Mouse (Mus musculus) liver, embryonic 13.5 days (tissue): ENCODE results near the gene Nob1. TPM values are rescaled to one million over a fixed set of nuclear protein-coding genes. Genes with fewer than 3 reads are reported as not detected.

Experiments
- ATAC-seq: fragments of 200-750 bp; cut with Nextera tagmentation; 2 replicates; pipeline ENCODE4 v1.8.0; 2017; ENCODE audit warnings: low read depth, mild to moderate bottlenecking, moderate number of reproducible peaks, moderate library complexity
- DNase-seq: peaks from one replicate; pipeline ENCODE4 v3.0.0; 2022
- H3K27ac ChIP-seq: fragments of 300-500 bp; sonication (generic); 2 replicates; pipeline ENCODE4 v1.5.1; 2015; ENCODE audit warnings: moderate library complexity, mild to moderate bottlenecking, inconsistent platforms
- H3K27me3 ChIP-seq: fragments of 300-500 bp; sonication (generic); 2 replicates; pipeline ENCODE4 v1.6.1; 2015; ENCODE audit warnings: mild to moderate bottlenecking, inconsistent platforms
- H3K36me3 ChIP-seq: fragments of 300-500 bp; sonication (generic); 2 replicates; pipeline ENCODE4 v1.6.1; 2015; ENCODE audit warnings: mild to moderate bottlenecking, inconsistent platforms
- H3K4me1 ChIP-seq: fragments of 300-500 bp; sonication (generic); replicated peaks from 2 replicates; pipeline ENCODE4 v1.6.1; 2015; ENCODE audit warnings: inconsistent platforms
- H3K4me2 ChIP-seq: fragments of 300-500 bp; sonication (generic); 2 replicates; pipeline ENCODE4 v1.6.1; 2015; ENCODE audit warnings: inconsistent platforms, mild to moderate bottlenecking, moderate library complexity
- H3K4me3 ChIP-seq: fragments of 300-500 bp; sonication (generic); replicated peaks from 2 replicates; pipeline ENCODE4 v1.5.1; 2015; ENCODE audit warnings: mild to moderate bottlenecking, inconsistent platforms
- H3K9ac ChIP-seq: fragments of 300-500 bp; sonication (generic); 2 replicates; pipeline ENCODE4 v1.6.1; 2015; ENCODE audit warnings: mild to moderate bottlenecking, inconsistent platforms
- H3K9me3 ChIP-seq: fragments of 300-500 bp; sonication (generic); replicated peaks from 2 replicates; pipeline ENCODE4 v1.6.1; 2016; ENCODE audit warnings: inconsistent platforms
- WGBS: fragments of 180-500 bp; shearing (Covaris S2); methylation state at CpG from one replicate; pipeline ENCODE4 v1.1.7; 2015; ENCODE audit not compliant: insufficient replicate concordance; 5-methylcytosine and 5-hydroxymethylcytosine counted together
- polyA plus RNA-seq: library from polyadenylated mRNA; unstranded; fragments of >200 nt; fragmentation: Nextera tagmentation; extraction: Ambion mirVana; gene quantifications from 2 replicates; pipeline ENCODE4 v1.2.1, GENCODE M21; 2015

The Nob1 gene
- polyA plus RNA-seq, 1 experiment from 2014 or later, result 47.8 TPM

- ATAC-seq (peak; percentile 30; the same call in 1 of the 2 replicates), DNase-seq (no peak)
- Histone ChIP-seq H3K4me3 (no peak overlapping the region), H3K9me3 (no peaks in the 10 kb centered on the region), H3K27ac (no peak overlapping the region), H3K36me3 (no peaks in the 10 kb centered on the region), H3K9ac (no peak overlapping the region), H3K4me1 (peaks cover 11% of the 10 kb centered on the region), H3K4me2 (no peak overlapping the region), H3K27me3 (no peaks in the 10 kb centered on the region; the same call in 1 of the 2 replicates)
- WGBS, result 11% methylated on average over 5 of the region's 5 CpGs
These were observed 38.7 kb downstream of the Nob1 start for GRCm38 (mm10) chr8:107386171-107386570.

GRCm38 (mm10) chr8:107385063-107385462 lies 39.8 kb downstream of the Nob1 start:
- H3K9me3 ChIP-seq, result no peaks in the 10 kb centered on the region
- no peak overlapping the region for H3K4me2 ChIP-seq
- H3K4me3 ChIP-seq, result no peak overlapping the region
- no peaks in the 10 kb centered on the region; the same call in 1 of the 2 replicates for H3K27me3 ChIP-seq
- no peak overlapping the region for H3K9ac ChIP-seq
- H3K4me1 ChIP-seq, result peaks cover 8% of the 10 kb centered on the region
- DNase-seq (no peak), ATAC-seq (no peak)
- WGBS, result 77% methylated on average over 2 of the region's 2 CpGs
- no peak overlapping the region for H3K27ac ChIP-seq
- 0 out of 2 replicates have a peak, but pooled peaks cover under 1% of the 10 kb centered on the region for H3K36me3 ChIP-seq

GRCm38 (mm10) chr8:107384651-107385050 lies 40.2 kb downstream of the Nob1 start:
- Histone ChIP-seq H3K27me3 (no peaks in the 10 kb centered on the region; the same call in 1 of the 2 replicates), H3K9me3 (no peaks in the 10 kb centered on the region), H3K4me1 (peaks cover 8% of the 10 kb centered on the region), H3K4me2 (no peak overlapping the region), H3K4me3 (no peak overlapping the region), H3K27ac (no peak overlapping the region), H3K36me3 (0 out of 2 replicates have a peak, but pooled peaks cover 3% of the 10 kb centered on the region), H3K9ac (no peak overlapping the region)
- ATAC-seq, result no peak
- 57% methylated on average over 5 of the region's 5 CpGs for WGBS
- DNase-seq, result no peak

GRCm38 (mm10) chr8:107382898-107383297 lies 42.0 kb downstream of the Nob1 start:
- 43% methylated on average over 4 of the region's 4 CpGs for WGBS
- Histone ChIP-seq H3K4me1 (peaks cover 8% of the 10 kb centered on the region), H3K9ac (no peak overlapping the region), H3K4me3 (no peak overlapping the region), H3K27me3 (no peaks in the 10 kb centered on the region; the same call in 1 of the 2 replicates), H3K4me2 (no peak overlapping the region), H3K36me3 (0 out of 2 replicates have a peak, but pooled peaks cover 7% of the 10 kb centered on the region), H3K9me3 (no peaks in the 10 kb centered on the region), H3K27ac (no peak overlapping the region)
- ATAC-seq, result peak; percentile 30; the same call in 1 of the 2 replicates
- no peak for DNase-seq

- 79% methylated on average over 4 of the region's 4 CpGs for WGBS
These were observed 43.2 kb downstream of the Nob1 start for GRCm38 (mm10) chr8:107381666-107382065.

GRCm38 (mm10) chr8:107380734-107381133 lies 44.1 kb downstream of the Nob1 start:
- Histone ChIP-seq H3K4me1 (no peaks in the 10 kb centered on the region; the same call in 1 of the 2 replicates), H3K4me2 (no peak overlapping the region), H3K27ac (no peak overlapping the region), H3K27me3 (no peaks in the 10 kb centered on the region; the same call in 1 of the 2 replicates), H3K36me3 (0 out of 2 replicates have a peak, but pooled peaks cover 7% of the 10 kb centered on the region), H3K9ac (no peak overlapping the region), H3K9me3 (no peaks in the 10 kb centered on the region), H3K4me3 (no peak overlapping the region)
- ATAC-seq, result no peak
- WGBS, result 82% methylated on average over 8 of the region's 8 CpGs
- DNase-seq, result no peak

More at GRCm38 (mm10) chr8:107381666-107382065, 43.2 kb downstream of the Nob1 start:
- DNase-seq, result no peak
- H3K9me3 ChIP-seq, result no peaks in the 10 kb centered on the region
- no peak overlapping the region for H3K4me3 ChIP-seq
- H3K27me3 ChIP-seq, result no peaks in the 10 kb centered on the region; the same call in 1 of the 2 replicates
- H3K27ac ChIP-seq, result no peak overlapping the region
- ATAC-seq, result no peak
- no peak overlapping the region for H3K4me2 ChIP-seq
- no peak overlapping the region for H3K9ac ChIP-seq
- H3K36me3 ChIP-seq, result 0 out of 2 replicates have a peak, but pooled peaks cover 7% of the 10 kb centered on the region
- H3K4me1 ChIP-seq, result peaks cover 8% of the 10 kb centered on the region

- no peak overlapping the region for H3K27ac ChIP-seq
- WGBS, result 79% methylated on average over 3 of the region's 3 CpGs
These were observed 47.5 kb downstream of the Nob1 start for GRCm38 (mm10) chr8:107377346-107377745.

GRCm38 (mm10) chr8:107370311-107370710 lies 54.5 kb downstream of the Nob1 start:
- no peak overlapping the region for H3K4me2 ChIP-seq
- H3K27ac ChIP-seq, result no peak overlapping the region
- ATAC-seq, result no peak
- peaks cover 35% of the 10 kb centered on the region for H3K36me3 ChIP-seq
- DNase-seq, result no peak
- H3K4me1 ChIP-seq, result no peaks in the 10 kb centered on the region
- no peaks in the 10 kb centered on the region for H3K27me3 ChIP-seq
- H3K9ac ChIP-seq, result no peak overlapping the region
- 74% methylated on average over 4 of the region's 4 CpGs for WGBS
- no peaks in the 10 kb centered on the region for H3K9me3 ChIP-seq
- no peak overlapping the region for H3K4me3 ChIP-seq

More at GRCm38 (mm10) chr8:107377346-107377745, 47.5 kb downstream of the Nob1 start:
- Histone ChIP-seq H3K36me3 (0 out of 2 replicates have a peak, but pooled peaks cover 7% of the 10 kb centered on the region), H3K27me3 (no peaks in the 10 kb centered on the region), H3K9me3 (no peaks in the 10 kb centered on the region), H3K9ac (no peak overlapping the region), H3K4me2 (no peak overlapping the region), H3K4me1 (no peaks in the 10 kb centered on the region), H3K4me3 (no peak overlapping the region)
- DNase-seq (no peak), ATAC-seq (no peak)

Other genes starting within 250 kb of the Nob1 start
- gene Nfat5, start 131.6 kb downstream of the Nob1 start, polyA plus RNA-seq, result 1.5 TPM in 2 replicates
- gene Nqo1, start 21.8 kb downstream of the Nob1 start, polyA plus RNA-seq, result 17.8 and 19.7 TPM in 2 replicates
- 27.7 and 35.0 TPM in 2 replicates for gene Wwp2, start 11.3 kb upstream of the Nob1 start, polyA plus RNA-seq
- gene Psmd7, start 163.4 kb upstream of the Nob1 start, polyA plus RNA-seq, result 209 and 225 TPM in 2 replicates